Mouse (Mus musculus) liver, embryonic 11.5 days (tissue): ENCODE data around the gene Osbp. TPM values are rescaled to one million over a fixed set of nuclear protein-coding genes. Genes with fewer than 3 reads are reported as not detected.
A peak's percentile ranks its signal among the peaks of the same experiment; 100 is the strongest.

Experiments used
- ATAC-seq: fragments of 200-750 bp; cut with Nextera tagmentation; replicated peaks from 2 replicates; pipeline ENCODE4 v1.8.0; 2017; ENCODE audit warnings: moderate number of reproducible peaks, mild to moderate bottlenecking, moderate TSS enrichment, moderate library complexity; ENCODE audit not compliant: low FRiP score
- DNase-seq: peaks from one replicate; pipeline ENCODE4 v3.0.0-alpha.2; 2017; ENCODE audit warnings: low spot score
- H3K27ac ChIP-seq: fragments of 300-500 bp; sonication (generic); 2 replicates; pipeline ENCODE4 v1.5.1; 2014; ENCODE audit warnings: mild to moderate bottlenecking, low read depth, low read length, control low read depth
- H3K27me3 ChIP-seq: fragments of 300-500 bp; sonication (generic); replicated peaks from 2 replicates; pipeline ENCODE4 v1.6.1; 2014; ENCODE audit warnings: low read length, mixed read lengths; ENCODE audit not compliant: control insufficient read depth, insufficient read depth
- H3K36me3 ChIP-seq: fragments of 300-500 bp; sonication (generic); 2 replicates; pipeline ENCODE4 v1.6.1; 2014; ENCODE audit warnings: mild to moderate bottlenecking, low read length, moderate library complexity, mixed read lengths; ENCODE audit not compliant: control insufficient read depth, insufficient read depth
- H3K4me1 ChIP-seq: fragments of 300-500 bp; sonication (generic); replicated peaks from 2 replicates; pipeline ENCODE4 v1.6.1; 2014; ENCODE audit warnings: low read length, mixed read lengths; ENCODE audit not compliant: control insufficient read depth, insufficient read depth
- H3K4me2 ChIP-seq: fragments of 300-500 bp; sonication (generic); 2 replicates; pipeline ENCODE4 v1.6.1; 2014; ENCODE audit warnings: mild to moderate bottlenecking, control low read depth, moderate library complexity
- H3K4me3 ChIP-seq: fragments of 300-500 bp; sonication (generic); 2 replicates; pipeline ENCODE4 v1.5.1; 2014; ENCODE audit warnings: low read depth, low read length, control low read depth
- H3K9ac ChIP-seq: fragments of 300-500 bp; sonication (generic); 2 replicates; pipeline ENCODE4 v1.6.1; 2014; ENCODE audit warnings: low read depth, low read length, control low read depth
- H3K9me3 ChIP-seq: fragments of 300-500 bp; sonication (generic); 2 replicates; pipeline ENCODE4 v1.6.1; 2016; ENCODE audit warnings: low read length, inconsistent platforms, mixed read lengths; ENCODE audit not compliant: control insufficient read depth
- whole genome bisulfite sequencing: fragments of 180-500 bp; shearing (Covaris S2); extraction: QIAGEN DNeasy Blood & Tissue Kit; methylation state at CpG from one replicate; pipeline ENCODE4 v1.1.7; 2014; 5-methylcytosine and 5-hydroxymethylcytosine counted together
- polyA plus RNA-seq: library from polyadenylated mRNA; unstranded; fragments of >200 nt; fragmentation: Nextera tagmentation; extraction: Ambion mirVana; gene quantifications from 2 replicates; pipeline ENCODE4 v1.2.1, GENCODE M21; 2014

The Osbp gene
- polyA plus RNA-seq, 1 experiment from 2014 or later, result 6.8 TPM

- H3K4me2 ChIP-seq, result no peak overlapping the region
- WGBS, result 87% methylated on average over 6 of the region's 6 CpGs
- no peak overlapping the region for H3K9ac ChIP-seq
- no peaks in the 10 kb centered on the region for H3K27me3 ChIP-seq
- H3K27ac ChIP-seq, result no peak overlapping the region
- DNase-seq (no peak), ATAC-seq (no peak)
- peaks cover 29% of the 10 kb centered on the region for H3K36me3 ChIP-seq
- H3K4me1 ChIP-seq, result no peaks in the 10 kb centered on the region
- H3K9me3 ChIP-seq, result no peaks in the 10 kb centered on the region
- H3K4me3 ChIP-seq, result no peak overlapping the region
These were observed 29.1 kb downstream of the Osbp start for GRCm38 (mm10) chr19:11994703-11995431.

- no peaks in the 10 kb centered on the region for H3K27me3 ChIP-seq
- no peak for ATAC-seq
- 70% methylated on average over 2 of the region's 2 CpGs for WGBS
These were observed 30.1 kb downstream of the Osbp start for GRCm38 (mm10) chr19:11995722-11996448.

GRCm38 (mm10) chr19:12001686-12002085, 35.9 kb downstream of the Osbp start:
- peak overlapping the region; percentile 20 for H3K4me3 ChIP-seq
- H3K27ac ChIP-seq, result no peak overlapping the region
- 18% methylated on average over 3 of the region's 3 CpGs for WGBS
- peak overlapping the region; percentile 53 for H3K4me2 ChIP-seq
- H3K27me3 ChIP-seq, result no peaks in the 10 kb centered on the region
- no peaks in the 10 kb centered on the region for H3K9me3 ChIP-seq
- H3K4me1 ChIP-seq, result peaks cover 5% of the 10 kb centered on the region
- no peaks in the 10 kb centered on the region for H3K36me3 ChIP-seq
- H3K9ac ChIP-seq, result no peak overlapping the region
- DNase-seq (no peak), ATAC-seq (no peak)

More at GRCm38 (mm10) chr19:11995722-11996448, 30.1 kb downstream of the Osbp start:
- H3K4me3 ChIP-seq, result no peak overlapping the region
- H3K4me1 ChIP-seq, result no peaks in the 10 kb centered on the region
- DNase-seq, result no peak
- H3K36me3 ChIP-seq, result peaks cover 23% of the 10 kb centered on the region
- H3K9ac ChIP-seq, result no peak overlapping the region
- no peaks in the 10 kb centered on the region for H3K9me3 ChIP-seq
- no peak overlapping the region for H3K27ac ChIP-seq
- H3K4me2 ChIP-seq, result no peak overlapping the region

- ATAC-seq (peak; percentile 84), DNase-seq (peak; percentile 74)
- Histone ChIP-seq H3K9ac (no peak overlapping the region), H3K27ac (no peak overlapping the region), H3K9me3 (no peaks in the 10 kb centered on the region), H3K4me3 (peak overlapping the region; percentile 27), H3K36me3 (no peaks in the 10 kb centered on the region), H3K27me3 (no peaks in the 10 kb centered on the region), H3K4me2 (peak overlapping the region; percentile 57), H3K4me1 (peaks cover 9% of the 10 kb centered on the region)
- WGBS, result 2% methylated on average over 11 of the region's 11 CpGs
These were observed 36.4 kb downstream of the Osbp start for GRCm38 (mm10) chr19:12002125-12002524.

- WGBS, result 41% methylated on average over 14 of the region's 14 CpGs
- H3K27ac ChIP-seq, result no peak overlapping the region
These were observed 37.0 kb downstream of the Osbp start for GRCm38 (mm10) chr19:12002791-12003190.

GRCm38 (mm10) chr19:12003568-12003967, 37.8 kb downstream of the Osbp start:
- H3K4me1 ChIP-seq, result peaks cover 10% of the 10 kb centered on the region
- H3K9me3 ChIP-seq, result no peaks in the 10 kb centered on the region
- H3K36me3 ChIP-seq, result no peaks in the 10 kb centered on the region
- DNase-seq (no peak), ATAC-seq (no peak)
- no peak overlapping the region for H3K4me3 ChIP-seq
- no peaks in the 10 kb centered on the region for H3K27me3 ChIP-seq
- 89% methylated on average over 2 of the region's 2 CpGs for WGBS
- no peak overlapping the region for H3K27ac ChIP-seq
- H3K4me2 ChIP-seq, result no peak overlapping the region
- H3K9ac ChIP-seq, result no peak overlapping the region

More at GRCm38 (mm10) chr19:12002791-12003190, 37.0 kb downstream of the Osbp start:
- peaks cover 10% of the 10 kb centered on the region for H3K4me1 ChIP-seq
- H3K4me2 ChIP-seq, result peak overlapping the region; percentile 57
- peak overlapping the region; percentile 27 for H3K4me3 ChIP-seq
- no peaks in the 10 kb centered on the region for H3K9me3 ChIP-seq
- no peak overlapping the region for H3K9ac ChIP-seq
- DNase-seq (no peak), ATAC-seq (no peak)
- H3K36me3 ChIP-seq, result no peaks in the 10 kb centered on the region
- no peaks in the 10 kb centered on the region for H3K27me3 ChIP-seq

- Histone ChIP-seq H3K36me3 (no peaks in the 10 kb centered on the region), H3K4me1 (peaks cover 13% of the 10 kb centered on the region), H3K4me2 (peak overlapping the region; percentile 77), H3K4me3 (peak overlapping the region; percentile 52), H3K9ac (no peak overlapping the region), H3K9me3 (no peaks in the 10 kb centered on the region), H3K27ac (peak overlapping the region; percentile 57; the same call in 1 of the 2 replicates), H3K27me3 (no peaks in the 10 kb centered on the region)
- ATAC-seq, result no peak
- no peak for DNase-seq
- WGBS, result 49% methylated on average over 9 of the region's 9 CpGs
These were observed 38.7 kb downstream of the Osbp start for GRCm38 (mm10) chr19:12004216-12005008.
